Mouse (Mus musculus) adipocyte (in vitro differentiated cells): ENCODE results near the gene Phldb2.
A peak's percentile ranks its signal among the peaks of the same experiment; 100 is the strongest.

Experiments
- DNase-seq: peaks from one replicate; pipeline ENCODE4 v3.0.0-alpha.2; 2016; ENCODE audit warnings: low spot score

Gene Phldb2

DNA sequence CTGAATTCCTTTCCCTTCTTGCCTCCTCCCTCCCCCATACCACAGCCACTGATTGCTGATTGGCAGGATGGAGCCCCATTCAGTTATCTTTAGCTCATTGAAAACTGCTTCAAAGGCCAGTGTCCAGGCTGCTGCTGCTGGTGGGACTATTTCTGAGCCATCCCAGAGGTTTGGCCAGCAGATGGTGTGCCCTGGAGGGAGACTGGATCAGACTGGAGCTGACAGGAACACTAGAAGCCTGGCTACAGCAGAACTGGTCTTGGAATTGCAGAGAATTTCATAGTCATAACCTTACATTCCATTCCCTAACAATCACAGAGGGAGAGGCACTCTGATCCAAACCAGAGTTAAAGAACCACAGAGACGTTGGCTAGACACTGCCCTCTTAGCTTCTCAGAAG lies 60.5 kb downstream of the Phldb2 start:
- DNase-seq = peak; percentile 30

- no peak for DNase-seq
These were observed 62.8 kb downstream of the Phldb2 start for GRCm38 (mm10) chr16:45890471-45891200.

GRCm38 (mm10) chr16:45889636-45890035 lies 63.8 kb downstream of the Phldb2 start:
- DNase-seq = no peak

DNA sequence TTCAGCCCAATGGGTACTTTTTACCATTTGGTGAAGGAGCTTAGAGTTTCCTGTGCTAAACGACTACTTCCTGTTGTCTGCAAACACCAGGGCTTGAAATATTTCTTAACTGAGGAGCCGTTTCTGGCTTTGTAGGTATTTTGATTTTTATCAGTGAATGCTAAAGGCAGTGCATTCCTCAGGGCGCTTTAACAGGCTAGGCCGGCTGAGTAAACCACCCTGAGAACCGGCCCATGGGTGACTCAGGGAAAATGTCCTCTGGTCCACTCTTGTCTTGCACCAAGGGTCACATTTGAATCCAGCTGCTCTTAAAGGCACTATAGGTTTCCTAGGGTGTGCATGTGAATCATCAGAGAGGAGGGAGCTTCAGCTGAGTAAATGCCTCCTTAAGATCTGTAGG lies 66.8 kb downstream of the Phldb2 start:
- DNase-seq = peak; percentile 28

DNA sequence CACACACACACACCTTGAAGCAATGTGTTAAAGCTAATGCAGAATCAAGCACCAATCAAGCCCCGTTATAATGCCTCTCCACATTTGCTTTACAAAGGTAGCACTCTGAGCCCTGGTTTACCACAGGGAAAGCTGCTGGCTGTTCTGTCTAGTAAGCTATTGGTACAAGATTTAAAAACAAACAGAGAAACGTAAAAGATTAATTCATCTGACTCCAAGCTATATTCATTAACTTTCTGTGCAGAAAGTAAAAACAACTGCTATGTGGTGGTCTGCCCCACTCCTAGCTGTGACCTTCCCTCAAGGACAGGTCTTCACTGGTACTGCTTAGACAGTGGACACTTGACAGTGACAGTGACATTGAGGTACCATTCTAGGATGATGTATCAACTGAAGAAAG lies 69.2 kb downstream of the Phldb2 start:
- DNase-seq = no peak

DNA sequence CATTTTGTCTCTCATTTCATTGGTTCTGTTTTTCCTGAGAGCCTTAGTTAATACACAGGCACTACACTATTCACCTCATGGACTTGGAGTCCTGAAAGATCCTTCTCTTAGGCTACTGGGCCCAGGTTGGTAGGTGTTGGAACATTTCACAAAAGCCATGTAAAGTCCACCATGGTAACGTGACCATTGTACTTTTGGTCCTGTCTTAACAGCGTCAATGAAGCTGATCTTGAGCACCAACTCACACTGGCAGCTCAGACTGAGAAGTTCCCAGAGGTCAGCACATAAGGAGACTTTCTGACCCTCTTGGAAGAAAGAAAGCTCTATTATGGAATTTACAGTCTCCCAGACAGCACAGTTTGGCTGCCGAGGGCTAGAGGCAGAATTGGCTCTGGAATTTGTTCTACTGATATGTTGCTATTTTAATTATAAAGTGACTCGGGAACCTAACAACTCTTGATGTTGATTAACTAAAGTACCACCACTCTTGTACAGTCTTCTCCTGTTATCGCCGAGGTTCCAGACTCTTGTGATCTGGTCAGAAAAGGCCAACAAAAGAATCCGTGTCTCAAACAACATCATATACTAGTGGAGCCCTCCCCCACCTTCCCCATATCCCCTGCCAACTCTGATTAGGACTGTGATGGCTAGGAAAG lies 72.1 kb downstream of the Phldb2 start:
- DNase-seq = no peak

DNA sequence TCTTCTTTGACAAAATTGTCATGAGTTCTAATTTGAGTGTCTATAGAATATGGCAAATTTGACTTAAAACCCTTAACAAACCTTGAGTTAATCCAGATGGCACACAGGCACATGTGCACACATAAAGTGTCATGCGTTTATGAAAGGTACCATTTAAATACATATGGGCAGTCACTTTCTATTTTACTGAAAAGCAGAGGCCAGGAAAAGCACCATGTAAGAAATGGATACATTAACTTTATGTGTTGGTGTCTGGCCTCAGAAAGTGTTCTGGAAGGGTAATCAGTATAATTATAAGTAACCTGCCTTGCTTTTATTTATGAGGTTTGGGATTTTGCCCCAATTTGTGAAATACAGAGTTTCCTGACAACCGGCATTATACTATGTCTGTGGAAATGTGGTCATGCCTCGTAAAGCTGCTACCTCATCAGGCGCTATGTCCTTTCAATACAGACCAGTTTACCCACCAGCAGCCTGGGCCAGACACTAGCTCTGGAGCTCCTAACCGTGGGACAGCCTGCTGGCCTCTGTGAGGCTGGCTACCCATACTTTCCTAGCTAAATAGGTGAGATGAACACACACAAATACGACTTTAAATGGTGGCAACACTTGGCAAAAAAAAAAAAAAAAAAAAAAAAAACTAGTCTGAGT lies 73.2 kb downstream of the Phldb2 start:
- no peak for DNase-seq

GRCm38 (mm10) chr16:45877739-45878138 lies 75.7 kb downstream of the Phldb2 start:
- DNase-seq = no peak

GRCm38 (mm10) chr16:45877171-45877570 lies 76.2 kb downstream of the Phldb2 start:
- no peak for DNase-seq

DNA sequence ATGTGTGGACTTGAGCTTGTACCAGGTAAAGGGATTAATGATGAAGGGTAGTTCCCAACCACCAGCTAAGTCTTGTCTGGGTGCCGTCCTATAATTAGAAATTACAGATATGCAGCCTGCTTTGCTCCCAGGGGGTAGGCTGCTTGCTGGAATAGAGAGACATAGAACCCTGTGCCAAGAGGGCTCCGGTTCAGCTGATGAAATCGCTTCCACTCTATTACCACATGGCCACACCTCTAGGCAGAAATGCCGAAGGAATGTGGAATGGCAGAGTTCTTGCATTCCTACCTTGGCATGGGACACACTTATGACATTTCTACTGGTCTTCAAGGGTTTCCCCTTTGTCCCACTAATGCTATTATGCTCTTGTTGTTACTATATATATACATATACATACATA lies 80.0 kb downstream of the Phldb2 start:
- peak; percentile 58 for DNase-seq

DNA sequence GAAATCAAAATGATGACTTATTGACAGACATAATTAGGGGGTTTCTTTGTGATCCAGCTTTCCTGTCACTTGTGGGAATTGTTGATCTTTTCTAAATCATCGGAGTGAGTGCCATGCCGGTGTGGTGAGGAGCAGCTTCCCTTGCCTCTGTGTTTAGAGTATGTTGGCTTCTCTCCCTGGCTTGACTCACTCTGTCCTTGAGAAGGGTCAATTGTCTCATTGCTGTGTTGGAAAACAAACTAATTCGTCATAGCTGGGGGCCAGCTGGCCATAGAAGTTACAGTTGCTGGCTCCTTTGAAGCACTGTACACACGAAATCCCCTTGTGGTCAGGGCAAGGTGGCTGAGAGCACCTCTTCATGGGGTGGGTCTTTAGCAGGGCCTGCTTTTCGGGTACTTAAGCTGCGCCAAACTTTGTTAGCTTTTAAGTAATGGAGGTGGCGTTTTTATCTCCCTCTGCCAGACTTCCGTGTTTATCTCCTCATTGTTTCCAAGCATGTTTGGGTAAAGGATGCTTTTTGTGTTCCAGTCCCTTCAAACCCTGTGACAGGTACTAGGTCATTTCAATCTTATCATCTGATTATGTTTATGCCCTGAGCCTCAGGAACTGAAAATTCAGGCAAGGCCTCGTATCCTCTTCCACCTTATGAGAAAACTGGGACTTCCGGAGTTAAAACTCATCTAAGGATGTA lies 82.0 kb downstream of the Phldb2 start:
- DNase-seq = peak; percentile 26

GRCm38 (mm10) chr16:45870651-45871050 lies 82.7 kb downstream of the Phldb2 start:
- DNase-seq = no peak

DNA sequence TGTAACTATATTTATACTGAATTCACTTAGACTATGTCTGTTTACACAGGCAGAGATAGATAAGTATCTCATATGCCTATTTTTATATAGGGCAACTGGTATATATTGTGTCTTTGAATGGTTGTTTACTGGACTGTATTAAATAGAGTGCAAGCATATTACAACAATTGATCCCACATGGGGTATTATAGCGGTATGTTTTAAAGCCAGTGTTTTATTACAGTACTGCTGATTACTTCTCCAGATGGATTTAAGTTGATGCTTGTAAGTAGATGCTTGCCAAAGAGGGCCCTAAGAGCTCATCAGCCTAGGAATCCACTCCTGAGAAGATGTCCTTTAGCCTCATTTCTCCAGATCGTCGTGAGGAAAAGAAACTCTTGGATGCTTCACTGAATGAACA lies 84.4 kb downstream of the Phldb2 start:
- no peak for DNase-seq

DNA sequence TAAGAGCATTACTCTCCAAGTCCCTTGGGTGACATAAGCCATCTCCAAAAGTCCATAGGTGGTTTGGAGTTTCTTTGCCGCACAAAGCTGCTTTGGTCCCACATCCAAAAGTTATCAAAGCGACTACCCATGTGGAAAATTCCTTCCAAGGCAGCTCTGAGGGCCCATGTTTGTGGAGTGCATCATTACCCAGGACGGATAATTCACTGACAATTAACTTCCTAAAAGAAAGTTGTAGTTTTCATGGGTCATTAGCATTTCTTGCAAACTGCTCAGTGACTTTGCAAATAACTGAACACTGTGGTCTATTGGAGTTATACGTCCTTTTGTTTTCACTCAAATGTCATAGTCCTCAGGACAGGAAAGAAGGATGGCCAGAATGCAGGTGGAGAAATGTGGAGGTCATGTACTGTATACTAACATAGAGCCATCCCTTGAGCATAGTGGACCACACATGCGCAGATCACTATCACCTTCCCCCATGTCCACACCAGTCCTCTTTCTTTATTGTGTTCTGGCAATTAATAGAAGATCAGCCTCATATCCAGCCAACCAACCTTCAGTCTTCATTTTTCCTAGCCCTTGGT lies 96.0 kb downstream of the Phldb2 start:
- no peak for DNase-seq

GRCm38 (mm10) chr16:45854499-45854898 lies 98.9 kb downstream of the Phldb2 start:
- no peak for DNase-seq

- DNase-seq = no peak
These were observed 104.4 kb downstream of the Phldb2 start for GRCm38 (mm10) chr16:45849045-45849444.

- no peak for DNase-seq
These were observed 108.5 kb downstream of the Phldb2 start for GRCm38 (mm10) chr16:45844875-45845274.

DNA sequence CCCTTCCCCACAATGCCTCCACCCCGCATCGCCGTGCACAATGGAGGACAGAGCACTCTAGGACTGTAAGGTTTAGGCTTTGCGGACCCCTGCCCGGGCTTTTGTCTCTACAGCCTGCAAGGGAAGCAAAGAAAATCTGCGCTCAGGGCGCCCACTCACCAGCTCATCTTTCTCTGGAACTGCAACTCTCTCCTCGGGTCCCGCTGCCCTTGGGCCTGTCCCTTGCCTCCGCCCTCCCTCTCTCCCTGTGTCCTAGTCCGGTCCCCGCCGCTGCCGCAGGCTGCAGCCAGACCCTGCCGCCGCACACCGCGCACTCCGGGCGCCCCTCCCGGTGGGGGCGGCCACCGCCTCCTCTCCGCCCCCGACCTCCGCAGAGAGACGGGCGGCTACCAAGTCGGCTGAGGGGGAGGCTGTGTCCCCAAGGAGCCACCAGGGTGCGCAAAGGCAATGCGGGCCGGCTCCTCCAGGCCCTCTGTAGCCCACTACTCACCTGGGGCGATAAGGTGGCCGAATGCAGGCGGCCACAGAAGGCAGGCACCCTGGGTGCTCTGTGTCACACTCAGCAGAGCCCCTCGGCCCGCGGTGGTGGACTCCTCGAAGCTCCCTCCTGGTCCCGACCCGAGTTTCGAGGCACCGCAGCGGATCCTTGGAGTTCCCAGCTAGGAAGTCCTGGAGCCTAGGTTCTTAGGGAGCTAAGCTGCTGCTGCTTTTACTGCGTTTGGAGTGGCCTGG lies 109.2 kb downstream of the Phldb2 start:
- DNase-seq = peak; percentile 51

- peak; percentile 57 for DNase-seq
These were observed 110.0 kb downstream of the Phldb2 start for GRCm38 (mm10) chr16:45843351-45843891.

GRCm38 (mm10) chr16:45842440-45842839 lies 111.0 kb downstream of the Phldb2 start:
- no peak for DNase-seq

GRCm38 (mm10) chr16:45841806-45842205 lies 111.6 kb downstream of the Phldb2 start:
- no peak for DNase-seq
